Mouse (Mus musculus) liver, adult 2 months (tissue): ENCODE measurements around the gene Sel1l3.

Experiments
- CTCF ChIP-seq: fragments of 200-500 bp; IDR thresholded peaks from 2 replicates; pipeline ENCODE4 v1.5.1; 2011; ENCODE audit warnings: low read depth, low read length, control low read depth
- POLR2A ChIP-seq: fragments of 200-500 bp; IDR thresholded peaks from 2 replicates; pipeline ENCODE4 v1.6.1; 2011; ENCODE audit warnings: low read length, control low read depth; ENCODE audit not compliant: insufficient read depth; ENCODE audit errors: extremely low read depth

DNA sequence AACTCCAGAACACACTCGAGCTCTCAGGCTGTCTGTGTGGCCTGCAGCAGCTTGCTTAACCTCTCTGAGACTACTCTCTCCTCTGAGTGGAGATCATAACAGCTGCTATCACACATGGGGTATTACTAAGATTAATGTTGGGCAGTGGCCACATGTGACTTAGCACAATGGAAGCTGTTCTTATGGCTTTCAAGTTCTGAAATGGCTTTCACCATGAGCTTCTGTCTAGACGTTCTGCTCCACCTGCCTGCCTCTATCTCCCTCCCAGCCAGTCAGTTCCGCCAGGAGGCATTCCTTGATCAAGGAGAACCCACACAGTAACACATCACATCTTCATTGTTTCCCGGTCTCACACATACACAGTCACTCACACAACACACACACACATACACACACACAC is 3.2 kb downstream of the Sel1l3 start:
- TF ChIP-seq POLR2A: no peak
- TF ChIP-seq CTCF: no peak
